Mouse (Mus musculus) thymus, adult 2 months (tissue): ENCODE results near the gene Hist1h2ab.

Experiments
- CTCF ChIP-seq: fragments of 200-500 bp; IDR thresholded peaks from 2 replicates; pipeline ENCODE4 v1.5.1; 2012; ENCODE audit warnings: mild to moderate bottlenecking, control low read depth, low read length, moderate library complexity, borderline replicate concordance; ENCODE audit not compliant: control insufficient read depth, poor library complexity, insufficient read depth; ENCODE audit errors: extremely low read depth
- POLR2A ChIP-seq: fragments of 200-500 bp; IDR thresholded peaks from 2 replicates; pipeline ENCODE4 v1.6.1; 2012; ENCODE audit warnings: mild to moderate bottlenecking, low read length, control low read depth, moderate library complexity; ENCODE audit not compliant: control insufficient read depth, poor library complexity, insufficient read depth; ENCODE audit errors: extremely low read depth

GRCm38 (mm10) chr13:23747081-23747891 lies 3.6 kb upstream of the Hist1h2ab start:
- no peak for TF ChIP-seq CTCF
- TF ChIP-seq POLR2A: no peak
